Mouse (Mus musculus) cerebellum, adult 11-12 months (tissue): Measurements from ENCODE around the gene Ptpa.

ENCODE experiments used
- DNase-seq: peaks from one replicate; pipeline ENCODE4 v3.0.0; 2022

The Ptpa gene

DNA sequence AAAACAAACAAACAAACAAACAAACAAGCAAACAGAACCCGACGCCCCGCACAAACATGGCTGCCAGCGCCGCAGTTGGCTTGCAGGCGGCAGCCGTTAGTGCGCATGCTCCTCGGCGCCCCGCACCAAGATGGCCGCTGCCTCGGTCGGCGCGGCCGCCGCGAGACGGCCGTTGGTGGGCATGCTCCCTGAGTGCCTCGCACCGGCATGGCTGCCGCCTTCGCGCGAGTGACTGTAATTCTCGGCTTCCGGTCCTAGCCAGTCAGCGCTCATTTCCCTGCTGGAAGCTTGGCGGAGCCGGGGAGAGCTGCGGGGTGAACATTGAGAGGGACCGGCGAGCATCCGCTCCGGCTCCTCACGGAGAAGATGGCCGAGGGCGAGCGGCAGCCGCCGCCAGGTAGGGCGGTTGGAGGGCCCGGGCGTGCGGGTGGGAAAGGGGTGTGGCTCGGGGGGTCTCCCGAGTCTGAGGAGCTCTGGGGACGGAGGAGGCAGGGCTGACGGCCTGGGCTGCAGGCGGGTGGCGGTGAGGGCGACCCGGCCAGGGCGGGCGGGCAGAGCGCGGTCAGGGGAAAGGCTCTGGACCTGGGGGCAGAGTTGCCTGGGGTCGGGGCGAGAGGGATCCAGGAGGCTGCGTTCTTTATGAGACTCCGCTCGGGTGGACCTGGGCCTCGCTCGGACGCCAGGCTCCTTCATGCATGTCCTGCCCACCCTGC lies at the start of gene Ptpa:
TSS of gene Ptpa (plus strand) at position 104 of the 713 bp plus-strand sequence.
- DNase-seq = peak; percentile 93

DNA sequence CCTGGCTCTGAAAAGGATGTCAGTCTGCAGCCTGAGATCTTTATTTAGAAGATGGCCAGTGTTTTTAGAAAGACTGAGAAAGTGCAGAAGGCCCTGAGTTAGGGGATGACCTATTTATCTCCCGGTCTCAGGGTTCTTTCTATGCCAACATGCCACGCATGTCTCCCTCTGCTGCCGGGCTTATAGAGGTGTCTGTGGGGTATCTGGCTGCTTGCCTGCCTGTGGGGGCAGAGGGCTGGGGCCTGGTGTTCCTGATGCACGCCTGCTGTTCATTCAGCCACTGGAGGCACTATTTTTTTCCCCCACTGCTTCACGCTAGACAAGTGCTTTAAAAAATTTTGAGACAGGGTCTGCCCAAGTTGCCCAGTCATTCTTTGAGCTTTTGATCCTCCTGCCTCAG lies 49.6 kb upstream of the Ptpa start:
- DNase-seq = no peak

DNA sequence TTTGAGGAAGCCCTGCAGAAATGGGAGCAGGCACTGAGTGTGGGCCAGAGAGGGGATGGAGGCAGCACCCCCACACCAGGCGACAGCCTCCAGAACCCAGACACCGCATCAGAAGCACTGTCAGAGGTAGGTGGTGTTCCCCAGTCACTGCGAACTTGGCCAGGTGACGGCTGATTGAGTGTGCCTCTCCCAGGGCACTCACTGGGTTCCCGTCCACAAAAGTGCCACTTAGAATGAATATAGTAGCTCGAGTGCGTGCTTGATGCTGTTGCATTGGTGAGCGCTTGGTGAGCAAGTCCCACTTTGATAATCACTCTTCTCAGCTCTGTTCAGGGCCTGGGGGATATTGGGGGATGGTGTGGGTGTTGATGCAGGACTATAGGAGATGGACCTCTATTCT lies 44.3 kb upstream of the Ptpa start:
- DNase-seq = no peak

DNA sequence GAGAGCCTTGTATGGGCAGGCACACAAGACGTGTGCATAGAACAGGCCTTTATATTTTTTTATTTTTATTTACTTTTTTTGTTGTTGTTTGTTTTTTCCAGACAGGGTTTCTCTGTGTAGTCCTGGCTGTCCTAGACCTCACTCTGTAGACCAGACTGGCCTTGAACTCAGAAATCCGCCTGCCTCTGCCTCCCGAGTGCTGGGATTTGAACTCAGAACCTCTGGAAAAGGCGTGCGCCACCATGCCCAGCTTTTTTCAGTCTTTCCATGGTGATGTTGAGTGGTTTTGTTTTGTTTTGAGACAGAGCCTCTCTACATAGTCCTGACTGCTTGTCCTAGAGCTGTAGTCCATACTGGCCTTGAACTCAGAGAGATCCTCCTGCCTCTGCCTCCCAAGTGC lies 43.1 kb upstream of the Ptpa start:
- no peak for DNase-seq

DNA sequence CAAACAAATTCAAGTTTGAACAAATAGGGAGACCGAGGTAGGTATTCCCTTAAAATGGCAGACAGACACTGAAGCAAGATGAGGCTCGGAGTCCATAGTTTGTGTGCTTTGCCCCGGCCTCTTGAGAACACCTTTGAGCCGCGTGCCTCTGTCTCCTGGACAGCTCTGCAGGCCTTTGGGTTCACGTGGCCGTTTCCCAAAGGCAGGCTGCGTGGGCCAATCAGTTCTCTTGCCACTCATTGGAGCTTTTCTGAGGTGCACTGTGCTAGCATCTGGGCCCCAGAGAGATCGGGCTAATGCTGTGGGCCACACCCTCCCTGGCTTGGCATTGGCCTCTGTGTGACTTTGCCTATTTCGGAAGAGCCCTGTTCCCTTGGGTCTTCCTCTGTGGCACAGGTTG lies 39.9 kb upstream of the Ptpa start:
- DNase-seq = no peak

DNA sequence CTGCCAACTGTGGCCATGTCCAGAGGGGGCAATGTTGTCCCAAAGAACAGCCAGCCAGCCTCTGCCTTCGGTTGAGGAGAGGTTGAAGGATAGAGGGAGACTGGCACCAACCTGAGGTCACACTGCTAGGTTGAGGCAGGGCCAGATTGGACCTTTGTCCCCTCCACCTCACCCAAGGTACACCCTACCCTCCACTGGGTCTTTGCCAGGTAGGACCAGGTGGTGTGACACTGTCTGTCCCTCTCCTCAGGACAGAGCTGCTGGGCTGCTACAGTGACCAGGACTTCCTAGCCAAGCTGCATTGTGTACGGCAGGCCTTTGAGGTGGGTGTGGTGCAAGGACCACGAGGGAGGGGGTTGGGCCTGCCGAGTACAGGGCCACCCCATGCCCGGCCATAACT lies 38.1 kb upstream of the Ptpa start:
- peak; percentile 31 for DNase-seq

DNA sequence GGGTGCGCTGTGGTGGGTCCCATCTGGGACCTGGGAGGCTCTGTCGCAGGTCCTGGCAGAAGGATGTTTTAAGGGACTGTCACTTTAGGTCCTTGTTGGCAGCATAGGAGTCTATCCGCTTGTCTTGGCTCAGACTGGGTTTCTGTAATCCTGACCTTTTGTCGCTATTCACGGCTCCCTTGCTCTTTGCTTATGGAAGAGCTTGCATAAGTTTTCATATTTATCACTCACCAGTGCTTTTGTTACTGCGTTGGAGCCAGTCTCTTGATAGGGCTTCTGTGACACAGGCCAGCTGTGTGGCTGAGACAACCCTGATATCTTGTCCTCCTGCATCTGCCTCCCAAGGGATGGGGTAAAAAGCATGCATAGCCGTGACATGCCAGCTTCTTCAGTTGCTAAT lies 36.5 kb upstream of the Ptpa start:
- no peak for DNase-seq

DNA sequence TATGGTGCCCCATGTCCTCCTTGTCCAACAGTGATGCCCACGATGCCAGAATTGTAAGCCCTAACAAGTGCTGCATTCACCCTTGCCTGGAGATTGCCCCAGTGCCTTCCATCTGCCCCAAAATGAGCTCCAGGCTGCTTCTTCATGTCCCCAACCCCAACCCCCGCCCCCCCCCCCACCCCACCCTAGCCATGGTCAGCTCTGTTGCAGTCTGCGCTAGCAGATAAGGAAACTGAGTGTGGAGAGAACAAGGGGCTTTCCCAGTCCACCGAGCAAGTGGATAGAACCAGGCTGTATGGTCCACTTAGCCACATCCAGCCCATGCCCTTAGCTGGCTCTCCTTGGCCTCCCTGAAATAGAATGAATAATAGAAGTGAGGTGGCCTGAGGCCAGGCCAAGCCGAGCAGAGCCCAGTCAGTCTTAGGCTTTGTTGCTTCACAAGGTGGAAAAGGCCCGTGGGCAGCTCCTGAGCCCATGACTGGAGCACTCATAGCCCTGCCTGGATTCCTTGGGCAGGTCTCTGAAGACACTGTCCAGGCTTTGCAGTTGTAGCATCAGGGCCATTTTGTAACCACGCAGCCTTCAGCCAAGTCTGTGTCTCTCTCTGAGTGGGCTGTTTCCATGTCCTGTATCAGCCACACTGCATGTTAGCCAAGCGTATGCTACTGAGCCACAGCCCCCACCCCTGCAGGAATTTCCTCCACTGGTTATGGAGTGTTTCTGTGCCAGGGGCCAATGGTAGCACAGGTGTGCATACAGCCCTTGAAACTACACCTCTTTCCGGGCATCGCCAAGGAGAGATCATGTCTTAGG lies 35.1 kb upstream of the Ptpa start:
- no peak for DNase-seq

DNA sequence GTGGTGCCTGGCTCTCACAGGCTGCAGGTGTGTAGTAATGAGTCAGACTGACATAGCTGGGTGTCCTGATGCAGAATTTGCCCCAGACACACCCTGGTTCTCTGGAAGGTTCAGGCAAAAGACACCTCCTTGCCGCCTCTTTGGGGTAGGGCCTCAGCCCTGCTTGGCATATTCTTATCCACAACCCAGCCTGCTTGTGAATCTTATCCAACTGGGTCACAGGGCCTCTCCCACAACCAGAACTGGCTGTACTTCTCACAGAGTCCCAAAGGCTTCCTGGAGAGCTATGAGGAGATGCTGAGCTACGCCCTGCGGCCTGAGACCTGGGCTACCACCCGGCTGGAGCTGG lies 34.5 kb upstream of the Ptpa start:
- DNase-seq = no peak

DNA sequence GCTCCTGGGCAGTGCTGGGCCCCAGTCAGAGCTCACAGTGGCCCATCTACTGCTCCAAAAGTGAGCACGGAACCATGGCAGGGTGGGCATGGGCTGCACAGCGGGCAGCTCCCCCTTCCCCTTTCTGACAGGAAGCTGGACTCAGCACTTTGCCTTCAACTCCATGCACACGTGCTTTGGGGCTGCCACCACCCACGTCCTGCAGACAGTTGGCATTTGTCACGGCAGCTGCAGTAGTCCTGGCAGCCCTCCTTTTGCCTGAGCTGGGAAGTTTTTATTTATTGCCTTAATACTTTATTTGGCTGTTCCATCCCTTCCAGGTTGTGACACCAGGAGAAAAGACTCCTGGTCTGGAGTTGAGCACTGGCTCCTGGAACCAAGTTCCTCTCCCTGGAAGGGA lies 31.0 kb upstream of the Ptpa start:
- no peak for DNase-seq

DNA sequence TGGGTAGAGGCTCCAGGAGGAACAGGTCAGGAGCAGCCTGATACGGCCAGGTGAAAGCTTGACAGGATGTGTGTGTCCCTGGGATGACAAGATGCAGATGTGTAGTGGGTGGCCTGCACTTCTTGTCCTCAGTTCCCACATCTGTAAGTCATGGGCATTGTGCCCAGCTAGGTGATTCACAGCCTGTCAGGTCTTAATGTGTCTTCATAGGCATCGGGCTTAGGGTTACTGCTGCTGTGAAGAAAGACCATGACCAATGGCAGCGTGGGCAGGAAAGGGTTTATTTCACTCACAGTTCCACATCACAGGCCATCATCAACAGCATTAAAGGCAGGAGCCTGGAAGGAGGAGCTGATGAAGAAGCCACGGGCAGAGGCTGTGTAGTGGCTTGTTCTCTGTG lies 30.2 kb upstream of the Ptpa start:
- no peak for DNase-seq

DNA sequence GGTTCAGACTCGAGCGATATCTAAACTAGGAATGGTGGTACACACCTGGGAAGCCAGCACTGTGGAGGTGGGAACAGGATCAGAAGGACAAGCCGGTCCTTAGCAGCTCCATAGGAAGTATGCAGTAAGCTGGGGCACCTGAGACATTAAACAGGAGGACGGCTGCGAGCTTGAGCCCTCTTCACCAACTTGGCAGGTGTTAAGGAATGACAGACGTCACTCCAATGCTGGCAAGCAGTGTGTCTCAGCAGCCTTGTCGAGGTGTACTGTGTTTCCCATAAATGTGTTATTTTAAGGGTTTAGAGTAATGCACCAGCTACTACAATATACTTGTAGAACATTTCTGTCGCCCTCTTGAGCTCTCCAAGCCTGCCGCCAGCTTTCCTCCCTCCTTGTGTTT lies 28.9 kb upstream of the Ptpa start:
- DNase-seq = no peak

DNA sequence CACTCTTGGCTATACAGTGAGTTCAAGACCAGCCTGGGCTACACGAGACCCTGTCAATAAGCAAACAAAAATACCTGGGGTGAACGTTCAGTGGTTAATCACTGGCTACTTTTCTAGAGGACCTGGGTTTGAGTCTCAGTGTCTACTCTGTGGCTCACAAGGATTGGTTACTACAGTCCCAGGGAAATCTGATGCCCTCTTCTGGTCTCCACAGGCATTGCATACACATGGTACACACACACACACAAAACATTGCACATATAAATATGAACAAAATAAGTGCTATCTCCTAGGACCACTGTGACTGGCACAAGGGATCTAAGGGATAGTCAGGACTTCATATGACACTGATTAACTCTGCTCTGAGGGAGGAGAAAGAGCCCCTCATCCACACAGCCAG lies 26.8 kb upstream of the Ptpa start:
- no peak for DNase-seq

DNA sequence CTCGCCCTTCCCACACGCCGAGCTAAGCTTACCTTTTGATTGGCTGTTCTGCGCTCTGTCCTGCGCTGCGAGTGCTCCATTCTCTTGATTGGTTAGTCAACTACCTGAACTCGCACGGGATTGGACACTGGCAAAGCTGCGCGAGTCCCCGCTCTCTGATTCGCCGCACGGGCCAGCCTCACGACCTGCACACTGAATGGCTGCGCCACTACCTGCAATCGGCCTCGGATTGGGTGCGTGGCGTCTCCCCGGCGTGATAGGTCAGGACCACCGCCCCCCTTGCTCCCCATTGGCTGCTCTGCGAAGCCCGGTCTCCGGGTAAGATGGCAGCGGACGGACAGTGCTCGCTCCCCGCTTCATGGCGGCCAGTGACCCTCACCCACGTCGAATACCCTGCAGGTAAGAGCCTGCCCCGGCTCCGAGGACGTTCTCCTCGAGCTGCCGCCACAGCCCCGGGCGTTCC lies 23.7 kb upstream of the Ptpa start, which contains the start of gene Dolpp1:
TSS of gene Dolpp1 (plus strand) at position 141 of the 463 bp plus-strand sequence.
- peak; percentile 99 for DNase-seq

DNA sequence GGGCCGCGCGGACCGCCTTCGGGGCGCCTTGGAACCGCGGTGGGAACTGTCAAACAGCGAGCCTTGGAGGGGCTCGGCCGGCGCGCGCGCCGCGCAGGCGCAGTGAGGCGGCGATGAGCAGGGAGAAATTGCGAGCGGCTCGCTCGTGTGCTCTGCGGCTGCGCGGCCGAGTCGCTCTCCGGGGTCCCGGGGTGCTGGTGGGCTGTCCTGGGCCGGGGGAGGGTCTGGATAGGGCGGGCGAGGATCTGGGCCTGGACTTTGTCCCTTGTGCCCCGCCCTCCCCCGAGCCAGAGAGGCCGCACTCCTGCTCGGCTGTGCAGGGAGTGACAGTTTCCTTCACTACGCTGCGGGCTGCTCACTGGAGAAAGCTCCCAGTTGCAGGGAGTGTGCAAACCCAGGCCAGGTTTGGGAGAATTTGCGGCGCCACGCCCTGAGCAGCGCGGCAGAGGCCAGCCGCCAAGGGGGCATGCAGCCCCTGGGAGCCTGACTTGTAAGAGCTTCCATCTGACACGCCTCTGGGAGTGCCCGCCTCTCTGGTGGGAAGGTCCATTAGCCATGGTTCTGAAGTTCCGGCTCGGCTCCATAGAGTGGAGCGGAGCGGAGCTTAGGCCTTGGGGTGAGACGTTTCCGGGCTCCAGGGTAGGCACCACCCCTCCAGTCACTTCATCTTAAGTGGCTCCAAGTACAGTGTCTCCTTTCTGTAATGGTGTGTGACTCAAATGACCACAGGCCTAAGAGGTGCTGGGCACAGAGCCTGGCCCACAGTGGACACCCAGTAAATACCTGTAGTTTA lies 23.1 kb upstream of the Ptpa start:
- DNase-seq = peak; percentile 72

DNA sequence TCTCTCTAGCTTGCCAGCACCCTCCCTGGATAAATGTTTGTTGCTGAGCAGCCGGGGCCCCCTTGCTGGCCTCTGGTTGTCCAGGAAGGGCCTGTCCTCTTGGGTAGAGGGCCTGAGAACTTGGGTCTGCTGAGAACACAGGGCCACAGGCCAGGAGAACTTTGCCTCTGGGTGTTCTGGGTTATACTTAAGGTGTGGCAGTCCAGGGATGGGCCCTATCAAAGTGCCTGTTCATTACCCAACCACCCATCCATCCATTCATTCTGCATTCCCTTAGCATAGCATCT lies 22.5 kb upstream of the Ptpa start:
- DNase-seq = no peak

DNA sequence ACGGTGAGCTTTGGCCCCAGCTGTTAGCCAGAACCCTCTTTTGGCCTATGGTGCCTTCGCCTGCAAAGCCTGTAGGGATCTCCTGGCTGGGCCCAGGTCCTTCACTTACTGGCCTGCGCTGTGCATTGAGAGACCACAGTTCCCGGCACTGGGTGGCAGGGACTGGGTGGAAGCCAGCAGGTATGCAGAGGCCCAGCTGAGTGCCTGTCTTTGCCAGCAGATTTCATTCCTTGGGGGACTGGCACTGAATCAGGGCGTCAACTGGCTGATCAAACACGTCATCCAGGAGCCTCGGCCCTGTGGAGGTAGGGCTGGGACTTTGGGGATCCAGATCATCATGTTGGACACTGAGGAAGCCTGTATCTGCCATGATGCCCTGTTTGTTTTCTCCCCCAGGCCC lies 20.1 kb upstream of the Ptpa start:
- DNase-seq = no peak

DNA sequence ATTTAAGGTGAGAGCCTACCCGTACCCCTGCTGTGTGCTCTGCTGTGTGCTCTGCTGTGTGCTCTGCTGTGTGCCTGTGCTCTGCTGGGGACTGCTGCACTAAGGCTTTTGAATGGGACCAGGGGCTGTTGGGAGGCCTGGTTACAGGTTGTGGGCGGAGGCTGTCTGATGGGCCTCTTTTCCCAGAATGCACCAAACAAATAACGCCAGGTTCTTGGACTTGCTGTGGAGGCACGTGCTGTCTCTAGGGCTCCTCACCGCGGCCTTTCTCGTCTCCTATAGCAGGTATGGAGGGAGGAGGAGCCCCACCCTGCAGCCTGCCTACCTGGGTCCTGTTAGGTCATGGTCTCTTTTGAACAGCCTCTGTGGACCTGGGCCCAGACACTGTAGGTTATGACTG lies 19.6 kb upstream of the Ptpa start:
- no peak for DNase-seq

DNA sequence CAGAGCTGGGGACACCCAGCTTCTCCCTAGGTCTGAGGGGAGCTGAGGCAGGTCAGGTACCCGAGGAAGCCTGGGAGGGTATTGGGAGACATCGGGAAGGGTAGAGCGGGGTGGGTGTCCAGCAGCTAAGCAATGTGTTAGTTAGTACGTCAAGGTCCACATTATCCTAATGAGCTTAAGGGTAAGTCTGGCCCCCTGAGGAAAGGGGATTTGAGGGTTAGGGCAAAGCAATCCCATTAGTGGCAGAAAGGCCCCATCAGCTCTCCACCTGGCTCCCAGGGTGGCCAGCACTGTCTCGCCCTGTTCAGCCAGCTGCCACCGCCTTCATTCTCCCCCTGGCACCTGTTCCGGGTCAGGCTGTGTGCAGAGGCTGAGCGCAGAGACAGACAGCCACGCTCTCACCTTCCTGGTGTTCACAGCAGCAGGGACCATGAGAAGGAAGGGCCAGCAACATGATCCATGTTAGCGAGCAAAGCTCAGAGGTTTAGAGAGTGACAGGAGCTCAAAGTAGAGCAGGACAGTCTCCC lies 17.8 kb upstream of the Ptpa start:
- DNase-seq = peak; percentile 42

DNA sequence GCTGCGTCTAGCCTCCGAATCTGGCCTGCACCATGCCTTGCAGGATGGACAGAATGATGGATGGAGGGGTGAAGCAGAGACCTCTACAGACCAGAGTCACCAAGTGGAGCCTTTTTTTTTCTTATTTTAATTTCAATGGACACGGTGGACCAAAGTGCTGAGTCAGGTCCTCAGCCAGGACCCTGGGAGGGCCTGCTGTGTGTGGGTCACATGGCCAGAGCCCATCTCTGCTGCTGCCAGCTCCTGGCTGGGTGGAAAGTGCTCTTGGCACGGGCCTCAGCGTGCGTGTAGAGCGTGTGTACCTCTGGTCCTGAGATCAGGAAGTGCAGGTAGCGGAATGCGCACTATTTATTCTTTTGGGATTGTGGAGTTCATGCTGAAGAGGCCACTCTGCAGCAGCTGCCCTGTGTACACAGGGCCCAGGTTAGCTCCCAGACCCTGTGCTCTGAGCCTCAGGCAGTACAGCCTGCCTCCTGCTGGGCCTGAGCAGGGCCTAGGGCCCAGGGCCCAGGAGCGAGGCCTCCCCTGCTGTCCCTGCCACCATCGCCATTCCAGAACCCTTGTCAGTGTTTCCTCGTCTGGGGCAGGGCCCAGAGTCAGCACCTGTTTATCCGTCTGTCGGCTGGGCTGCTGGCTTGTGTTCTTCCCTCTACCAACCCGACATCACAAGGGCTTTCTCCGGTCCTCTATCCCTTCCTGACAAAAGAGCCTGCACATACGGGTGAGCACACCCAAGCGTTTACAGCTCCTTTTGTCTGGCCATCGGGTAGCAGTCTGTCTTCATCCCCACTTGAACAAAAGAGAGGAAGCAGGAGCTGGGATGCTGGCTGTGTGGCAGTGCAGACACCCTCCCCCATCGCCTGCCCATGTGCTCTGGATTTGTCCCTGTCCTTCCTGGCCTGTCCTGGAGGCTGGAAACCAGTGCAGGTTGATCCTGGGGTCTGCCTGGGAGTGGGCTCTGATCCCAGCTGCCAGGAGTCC lies 16.4 kb upstream of the Ptpa start:
- peak; percentile 92 for DNase-seq

DNA sequence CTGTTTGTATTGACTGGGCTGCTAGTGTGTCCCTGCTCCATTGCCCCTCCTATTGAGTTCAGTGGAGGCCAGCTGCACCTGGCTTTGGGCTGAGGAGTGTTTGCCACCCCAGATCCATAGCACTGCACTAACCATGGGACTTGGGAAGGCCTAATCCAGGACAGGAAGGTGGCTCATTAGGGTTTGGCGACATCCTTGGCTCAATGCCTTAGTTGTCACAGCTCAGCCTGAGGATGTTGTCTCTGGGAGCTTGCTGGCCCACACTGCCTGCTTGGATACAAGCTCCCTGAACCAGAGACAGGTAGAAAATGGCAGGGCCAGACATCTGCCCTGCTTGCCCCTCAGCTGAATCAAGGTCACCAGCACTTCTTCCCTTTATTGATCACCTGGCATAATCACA lies 14.3 kb upstream of the Ptpa start:
- peak; percentile 62 for DNase-seq

DNA sequence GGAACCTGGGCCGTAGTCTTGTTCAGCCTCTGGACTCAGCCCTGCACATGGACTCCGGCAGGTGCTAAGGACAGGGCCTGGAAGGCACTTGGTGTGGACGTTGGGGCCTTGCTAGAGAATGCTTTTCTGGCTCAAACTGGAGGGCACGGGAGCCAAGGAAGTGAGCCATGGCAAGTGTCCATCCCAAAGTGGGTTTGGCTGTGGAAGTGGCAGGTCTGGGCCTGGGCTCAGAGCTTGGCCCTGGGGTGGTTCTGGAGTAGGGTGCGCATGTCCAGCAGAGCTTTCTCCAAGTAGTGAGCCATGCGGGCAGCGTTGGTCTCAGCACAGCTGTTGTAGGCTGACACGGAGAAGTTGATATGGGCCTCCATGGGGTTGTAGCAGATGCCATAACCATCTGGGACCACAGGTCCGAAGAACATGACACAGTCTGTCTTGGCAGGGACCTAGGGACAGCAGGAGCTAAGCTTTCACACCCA lies 13.4 kb upstream of the Ptpa start:
- DNase-seq = peak; percentile 73
